In the genomic region with DNA sequence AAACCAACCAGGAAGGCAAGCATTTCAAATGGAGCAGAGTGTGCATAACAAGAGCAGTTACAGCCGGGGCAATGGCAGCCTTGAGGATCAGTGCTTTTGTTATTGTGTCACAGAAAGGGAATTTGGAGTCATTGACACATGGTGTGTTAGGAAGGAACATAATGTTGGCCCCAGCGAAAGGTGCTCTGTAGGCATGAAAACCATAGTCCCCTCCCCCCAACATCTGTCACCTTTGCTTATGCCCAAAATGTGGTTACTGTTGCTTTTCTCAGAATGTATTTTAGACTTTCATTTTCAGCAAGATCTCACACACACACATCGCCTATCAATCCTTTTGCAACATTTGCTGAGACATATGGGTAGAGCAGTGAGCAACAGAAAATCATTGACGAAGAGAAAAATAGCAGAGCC, we compare ENCODE assay signal across 15 mouse cellular contexts.
DNase-seq lines count a peak whose midpoint lies in the region; ATAC-seq and TF ChIP-seq lines count a peak whose summit lies in the region.
"Had no signal": no experiment of that assay in that cellular context is flagged by ENCODE, and none has a peak within 500 bp of the region (broad histone marks: within the 10 kb centered on the region; RNA-seq: fewer than 3 reads in every experiment).

No protein-coding gene starts in this region.

- no peaks in the 10 kb centered on the region for H3K36me3 ChIP-seq in forebrain, embryonic 15.5 days
- H3K36me3 ChIP-seq in forebrain, embryonic 12.5 days (replicated peaks), result no peaks in the 10 kb centered on the region
- H3K36me3 ChIP-seq in forebrain, postnatal 0 days (ENCODE audit: insufficient read depth), result no peaks in the 10 kb centered on the region
- no peaks in the 10 kb centered on the region for H3K36me3 ChIP-seq in kidney, embryonic 14.5 days (ENCODE audit: control insufficient read depth, insufficient read depth, low read length)
- H3K36me3 ChIP-seq: embryonic facial prominence, embryonic 10.5 days; heart, embryonic 12.5 days had no signal

- H3K27ac ChIP-seq in forebrain, embryonic 15.5 days (replicated peaks), result peak overlapping the region; percentile 70
- no peak overlapping the region for H3K27ac ChIP-seq in forebrain, embryonic 12.5 days
- H3K27ac ChIP-seq in forebrain, postnatal 0 days (ENCODE audit: low read depth, low read length), result peak overlapping the region; percentile 21; the same call in 1 of the 2 replicates
- H3K27ac ChIP-seq in kidney, embryonic 14.5 days (ENCODE audit: low read depth, low read length), result no peak overlapping the region
- H3K27ac ChIP-seq: embryonic facial prominence, embryonic 10.5 days; kidney, postnatal 0 days had no signal

- no peak overlapping the region for H3K4me2 ChIP-seq in forebrain, embryonic 15.5 days (replicated peaks)
- no peak overlapping the region for H3K4me2 ChIP-seq in forebrain, embryonic 12.5 days
- H3K4me2 ChIP-seq in forebrain, postnatal 0 days (ENCODE audit: low read depth), result no peak overlapping the region
- H3K4me2 ChIP-seq in kidney, embryonic 14.5 days (replicated peaks; ENCODE audit: low read depth, low read length), result no peak overlapping the region
- H3K4me2 ChIP-seq: heart, embryonic 12.5 days had no signal

- no peak overlapping the region for H3K4me3 ChIP-seq in forebrain, embryonic 15.5 days
- no peak overlapping the region for H3K4me3 ChIP-seq in forebrain, embryonic 12.5 days (replicated peaks)
- H3K4me3 ChIP-seq in forebrain, postnatal 0 days (ENCODE audit: low read depth, low read length), result no peak overlapping the region
- H3K4me3 ChIP-seq in kidney, embryonic 14.5 days (ENCODE audit: low read length), result no peak overlapping the region
- H3K4me3 ChIP-seq: embryonic facial prominence, embryonic 10.5 days; heart, embryonic 12.5 days had no signal

- peak; percentile 90 for ATAC-seq in forebrain, embryonic 15.5 days (replicated peaks)
- no peak for ATAC-seq in forebrain, embryonic 12.5 days (ENCODE audit: low FRiP score)
- ATAC-seq in forebrain, postnatal 0 days, result peak; percentile 93
- no peak for ATAC-seq in kidney, embryonic 14.5 days (ENCODE audit: low FRiP score, low TSS enrichment)

- no peak overlapping the region for H3K9ac ChIP-seq in forebrain, embryonic 15.5 days (replicated peaks)
- H3K9ac ChIP-seq in forebrain, embryonic 12.5 days, result no peak overlapping the region
- no peak overlapping the region for H3K9ac ChIP-seq in forebrain, postnatal 0 days
- H3K9ac ChIP-seq in kidney, embryonic 14.5 days (ENCODE audit: low read depth, low read length), result no peak overlapping the region
- H3K9ac ChIP-seq: heart, embryonic 12.5 days had no signal

- no peaks in the 10 kb centered on the region for H3K27me3 ChIP-seq in forebrain, embryonic 15.5 days
- H3K27me3 ChIP-seq in forebrain, embryonic 12.5 days, result no peaks in the 10 kb centered on the region
- no peaks in the 10 kb centered on the region for H3K27me3 ChIP-seq in forebrain, postnatal 0 days (ENCODE audit: insufficient read depth, low read length)
- no peaks in the 10 kb centered on the region for H3K27me3 ChIP-seq in kidney, embryonic 14.5 days (ENCODE audit: control insufficient read depth, insufficient read depth, low read length)
- H3K27me3 ChIP-seq: heart, embryonic 12.5 days had no signal

- H3K4me1 ChIP-seq in forebrain, embryonic 15.5 days, result peaks cover 2% of the 10 kb centered on the region; the same call in 1 of the 2 replicates
- H3K4me1 ChIP-seq in forebrain, embryonic 12.5 days, result no peaks in the 10 kb centered on the region
- no peaks in the 10 kb centered on the region for H3K4me1 ChIP-seq in forebrain, postnatal 0 days (ENCODE audit: insufficient read depth)
- H3K4me1 ChIP-seq in kidney, embryonic 14.5 days (ENCODE audit: control insufficient read depth, insufficient read depth, low read length), result no peaks in the 10 kb centered on the region
- H3K4me1 ChIP-seq: embryonic facial prominence, embryonic 10.5 days; heart, embryonic 12.5 days had no signal

- no peaks in the 10 kb centered on the region for H3K9me3 ChIP-seq in forebrain, embryonic 15.5 days
- no peaks in the 10 kb centered on the region for H3K9me3 ChIP-seq in forebrain, embryonic 12.5 days
- H3K9me3 ChIP-seq in forebrain, postnatal 0 days (ENCODE audit: low read length), result no peaks in the 10 kb centered on the region
- H3K9me3 ChIP-seq in kidney, embryonic 14.5 days (ENCODE audit: control insufficient read depth, low read length), result no peaks in the 10 kb centered on the region
- H3K9me3 ChIP-seq: embryonic facial prominence, embryonic 10.5 days; heart, embryonic 12.5 days had no signal

- TF ChIP-seq CTCF in forebrain, postnatal 0 days (IDR thresholded peaks at IDR 0.05; ENCODE audit: low read depth), result no peak

- WGBS in forebrain, embryonic 15.5 days, result 62% methylated on average over 4 of the region's 4 CpGs
- 85% methylated on average over 4 of the region's 4 CpGs for WGBS in forebrain, embryonic 12.5 days
- 62% methylated on average over 4 of the region's 4 CpGs for WGBS in forebrain, postnatal 0 days
- WGBS in kidney, embryonic 14.5 days, result 84% methylated on average over 4 of the region's 4 CpGs

- DNase-seq in cerebellum, adult 18-20 months, result peak; percentile 59 to 64
- peak; percentile 73 for DNase-seq in forebrain, postnatal 0 days
- peak; percentile 24 to 29 for DNase-seq in layer of hippocampus, postnatal 25 days (ENCODE audit: extremely low spot score in 1 of 2, low spot score in 1 of 2)
- no peak for DNase-seq in kidney, postnatal 14 days
- DNase-seq in kidney, adult 18-20 months, result no peak
- DNase-seq: gastrocnemius, postnatal 36 days; liver; lung, adult 2 months; thymus, postnatal 14 days had no signal

Comparison
In these comparisons a context has a peak if more than half of its experiments do, and no peak if none do; other contexts are left out.
1. ATAC-seq: peak in forebrain, embryonic 15.5 days (single experiment) and forebrain, postnatal 0 days (single experiment); none in forebrain, embryonic 12.5 days (single experiment) and kidney, embryonic 14.5 days (single experiment).
2. H3K27ac ChIP-seq: peak in forebrain, embryonic 15.5 days (single experiment) and forebrain, postnatal 0 days (single experiment); none in forebrain, embryonic 12.5 days (single experiment) and kidney, embryonic 14.5 days (single experiment).
3. DNase-seq: peak in cerebellum, adult 18-20 months (2 of 2), forebrain, postnatal 0 days (single experiment) and layer of hippocampus, postnatal 25 days (2 of 2); none in kidney, postnatal 14 days (single experiment) and kidney, adult 18-20 months (single experiment).